Mouse (Mus musculus): Measurements from ENCODE around the gene I830077J02Rik. TPM values are rescaled to one million over a fixed set of nuclear protein-coding genes. Genes with fewer than 3 reads are reported as not detected.

The I830077J02Rik gene
- polyA plus RNA-seq, 1 experiment from 2014 or later: 4.4 TPM

DNA sequence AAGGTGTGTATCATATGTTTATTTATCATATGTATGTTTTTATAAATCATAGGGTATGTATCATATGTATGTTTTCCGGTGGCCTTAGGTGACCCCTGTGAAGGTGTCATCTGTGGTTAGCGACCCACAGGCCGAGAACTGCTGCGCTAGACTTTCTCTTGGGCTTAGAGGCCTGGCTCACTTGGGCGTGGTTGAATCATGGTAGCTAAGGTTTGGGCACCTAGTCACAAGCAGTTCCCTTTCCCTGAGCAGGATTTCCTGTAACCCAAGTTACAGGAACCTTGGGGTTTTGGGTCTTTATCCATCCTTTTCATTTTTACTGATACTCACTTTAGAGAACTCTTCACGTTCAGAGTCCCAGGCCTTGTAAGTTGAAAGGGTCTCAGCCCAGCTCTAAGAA, 32.2 kb downstream of the I830077J02Rik start:
- H3K9me3 ChIP-seq (replicated peaks): no peaks in the 10 kb centered on the region
- ATAC-seq: no peak
- 55% methylated on average over 6 of the region's 6 CpGs for WGBS (ENCODE audit: insufficient replicate concordance)
- H3K27ac ChIP-seq: no peak overlapping the region; the same call in 1 of the 2 replicates
- H3K36me3 ChIP-seq: no peaks in the 10 kb centered on the region
- H3K4me2 ChIP-seq: no peak overlapping the region
- no peaks in the 10 kb centered on the region for H3K27me3 ChIP-seq (replicated peaks)
- H3K4me1 ChIP-seq: peaks cover 25% of the 10 kb centered on the region
- H3K9ac ChIP-seq: no peak overlapping the region
- H3K4me3 ChIP-seq: no peak overlapping the region

- H3K4me3 ChIP-seq: no peak overlapping the region
- no peak overlapping the region for H3K9ac ChIP-seq
- H3K9me3 ChIP-seq (replicated peaks): no peaks in the 10 kb centered on the region
- peaks cover 25% of the 10 kb centered on the region for H3K4me1 ChIP-seq
- H3K27ac ChIP-seq: no peak overlapping the region
- no peaks in the 10 kb centered on the region for H3K36me3 ChIP-seq
- 30% methylated on average over 8 of the region's 8 CpGs for WGBS (ENCODE audit: insufficient replicate concordance)
- H3K27me3 ChIP-seq (replicated peaks): 0 out of 2 replicates have a peak, but pooled peaks cover 2% of the 10 kb centered on the region
- peak; percentile 45; the same call in 1 of the 2 replicates for ATAC-seq
- H3K4me2 ChIP-seq: no peak overlapping the region
Observed at GRCm38 (mm10) chr3:105899394-105900147, 32.9 kb downstream of the I830077J02Rik start.

- Histone ChIP-seq H3K4me3 (no peak overlapping the region), H3K4me1 (peaks cover 25% of the 10 kb centered on the region), H3K36me3 (no peaks in the 10 kb centered on the region), H3K4me2 (no peak overlapping the region), H3K9me3 (replicated peaks) (no peaks in the 10 kb centered on the region), H3K27ac (no peak overlapping the region), H3K27me3 (replicated peaks) (0 out of 2 replicates have a peak, but pooled peaks cover 4% of the 10 kb centered on the region), H3K9ac (no peak overlapping the region)
- 82% methylated on average over 11 of the region's 11 CpGs for WGBS (ENCODE audit: insufficient replicate concordance)
- ATAC-seq: no peak
Observed at GRCm38 (mm10) chr3:105898861-105899260, 33.6 kb downstream of the I830077J02Rik start.

DNA sequence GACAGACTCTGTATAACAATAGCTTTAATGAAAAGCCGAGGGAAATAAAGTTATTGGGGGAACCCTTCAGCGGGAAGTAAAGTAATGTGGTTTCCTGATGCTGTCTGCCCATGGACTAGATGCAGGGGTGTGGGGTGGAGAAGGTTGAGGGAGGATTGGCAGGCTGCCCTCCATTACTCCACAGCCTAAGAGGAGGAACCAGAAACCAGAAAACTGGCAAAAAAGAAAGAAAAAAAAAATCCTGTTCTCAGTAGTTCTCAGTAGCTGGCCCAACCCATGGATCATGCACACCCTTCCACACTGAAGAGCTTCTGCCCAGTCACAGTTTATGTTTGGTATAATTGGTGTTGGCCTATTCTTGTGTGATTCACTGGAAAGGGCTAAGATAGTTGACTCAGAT, 34.1 kb downstream of the I830077J02Rik start:
- H3K4me3 ChIP-seq: no peak overlapping the region
- 0 out of 2 replicates have a peak, but pooled peaks cover 4% of the 10 kb centered on the region for H3K27me3 ChIP-seq (replicated peaks)
- H3K36me3 ChIP-seq: no peaks in the 10 kb centered on the region
- H3K4me1 ChIP-seq: peaks cover 28% of the 10 kb centered on the region
- ATAC-seq: no peak
- H3K27ac ChIP-seq: no peak overlapping the region
- 23% methylated on average over 2 of the region's 2 CpGs for WGBS (ENCODE audit: insufficient replicate concordance)
- no peaks in the 10 kb centered on the region for H3K9me3 ChIP-seq (replicated peaks)
- no peak overlapping the region for H3K4me2 ChIP-seq
- no peak overlapping the region for H3K9ac ChIP-seq

DNA sequence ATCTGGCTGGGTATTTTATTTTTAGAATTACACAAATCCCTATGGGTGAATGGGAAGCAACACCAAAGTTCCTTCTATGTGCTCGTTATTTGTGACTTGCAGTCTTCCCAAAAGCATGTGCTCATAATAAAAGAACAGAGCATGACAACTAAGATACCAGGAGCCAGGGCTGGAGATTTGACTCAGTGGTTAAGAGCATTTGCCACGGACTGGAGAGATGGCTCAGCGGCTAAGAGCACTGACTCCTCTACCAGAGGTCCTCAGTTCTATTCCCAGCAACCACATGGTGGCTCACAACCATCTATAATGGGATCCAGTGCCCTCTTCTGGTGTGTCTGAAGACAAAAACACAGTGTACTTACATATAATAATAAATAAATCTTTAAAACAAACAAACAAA, 35.7 kb downstream of the I830077J02Rik start:
- 67% methylated on average over 3 of the region's 3 CpGs for WGBS (ENCODE audit: insufficient replicate concordance)

DNA sequence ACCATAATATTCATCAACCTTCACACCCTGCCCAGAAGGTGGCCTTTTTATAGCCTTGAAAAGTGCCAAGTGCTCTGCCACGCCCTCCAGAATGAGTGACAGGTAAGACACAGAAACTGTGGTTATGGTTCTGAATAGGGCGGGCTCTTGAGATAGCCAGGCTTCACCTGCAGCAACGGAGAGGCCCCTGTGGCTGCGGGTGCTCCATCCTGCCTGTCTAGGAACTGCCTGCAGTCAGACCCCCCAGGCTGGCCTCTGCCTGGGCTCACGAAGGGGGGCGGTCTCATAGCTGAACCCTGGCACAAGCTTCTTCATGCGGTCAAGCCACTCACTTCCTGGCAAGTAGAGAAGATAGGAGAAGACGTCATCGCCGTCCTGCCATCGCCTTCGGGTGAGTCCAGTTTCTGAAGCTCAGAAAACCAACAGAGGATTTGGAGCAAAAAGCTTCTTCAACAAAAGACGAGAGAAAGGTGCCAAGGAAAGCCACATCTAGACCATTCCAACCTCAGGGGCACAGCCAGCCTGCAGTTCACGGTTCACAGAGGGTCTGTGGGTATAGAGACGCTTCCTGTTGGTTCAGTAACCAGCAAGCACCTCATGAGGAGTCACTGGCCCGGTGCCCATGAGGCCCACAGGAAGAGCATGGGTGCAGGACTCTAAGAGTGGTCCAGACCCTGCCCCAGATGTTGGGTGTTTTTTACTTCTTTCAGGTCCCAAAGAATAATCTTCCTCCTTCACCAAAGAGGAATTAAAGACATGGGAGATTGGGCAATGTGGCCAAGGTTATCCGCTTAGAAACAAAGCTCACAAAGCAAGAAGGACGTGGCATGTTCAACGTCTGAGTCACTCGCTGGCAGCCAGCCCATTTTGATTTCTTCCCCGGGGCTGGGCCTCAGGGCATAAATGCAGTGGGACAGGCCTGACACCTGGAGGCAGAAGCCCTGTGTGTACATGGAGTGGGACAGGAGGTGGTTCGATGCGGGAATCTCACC, 37.6 kb downstream of the I830077J02Rik start:
- H3K4me3 ChIP-seq: no peak overlapping the region
- H3K27me3 ChIP-seq (replicated peaks): 0 out of 2 replicates have a peak, but pooled peaks cover 4% of the 10 kb centered on the region
- H3K9me3 ChIP-seq (replicated peaks): no peaks in the 10 kb centered on the region
- H3K27ac ChIP-seq: peak overlapping the region; percentile 55
- H3K36me3 ChIP-seq: no peaks in the 10 kb centered on the region
- peak; percentile 17; the same call in 1 of the 2 replicates for ATAC-seq
- H3K9ac ChIP-seq: peak overlapping the region; percentile 4; the same call in 1 of the 2 replicates
- H3K4me2 ChIP-seq: peak overlapping the region; percentile 54
- 22% methylated on average over 23 of the region's 23 CpGs for WGBS (ENCODE audit: insufficient replicate concordance)
- H3K4me1 ChIP-seq: peaks cover 53% of the 10 kb centered on the region

More for the DNA sequence above, 35.7 kb downstream of the I830077J02Rik start:
- Histone ChIP-seq H3K9ac (no peak overlapping the region), H3K9me3 (replicated peaks) (no peaks in the 10 kb centered on the region), H3K4me3 (no peak overlapping the region), H3K27me3 (replicated peaks) (0 out of 2 replicates have a peak, but pooled peaks cover 4% of the 10 kb centered on the region), H3K36me3 (no peaks in the 10 kb centered on the region), H3K4me1 (peaks cover 43% of the 10 kb centered on the region), H3K27ac (no peak overlapping the region), H3K4me2 (no peak overlapping the region)
- no peak for ATAC-seq

DNA sequence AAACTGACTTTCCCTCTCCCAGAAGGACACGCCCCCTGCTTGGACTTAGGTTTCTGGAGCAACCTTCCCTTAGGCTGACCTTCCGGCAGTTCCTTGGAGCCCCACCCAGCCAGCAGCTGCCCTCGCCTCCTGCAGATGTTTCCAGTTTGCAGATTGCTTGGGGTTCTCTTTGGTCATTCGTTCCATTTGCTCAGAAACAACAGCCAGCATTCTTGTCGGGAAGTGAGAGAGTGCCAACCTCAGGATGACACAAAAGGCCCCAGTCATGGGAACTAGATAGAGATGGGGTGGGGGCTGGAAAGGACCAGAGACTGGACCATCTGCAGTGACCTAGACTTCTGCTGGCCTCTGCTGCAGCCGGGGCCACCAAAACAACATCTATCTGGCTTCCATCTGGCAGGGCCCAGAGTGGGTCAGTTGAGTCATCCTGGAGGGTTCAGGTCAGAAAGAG, 38.5 kb downstream of the I830077J02Rik start:
- WGBS (ENCODE audit: insufficient replicate concordance): 30% methylated on average over 6 of the region's 6 CpGs
- Histone ChIP-seq H3K4me2 (peak overlapping the region; percentile 54; the same call in 1 of the 2 replicates), H3K4me3 (no peak overlapping the region), H3K27me3 (replicated peaks) (0 out of 2 replicates have a peak, but pooled peaks cover 4% of the 10 kb centered on the region), H3K27ac (peak overlapping the region; percentile 55; the same call in 1 of the 2 replicates), H3K36me3 (no peaks in the 10 kb centered on the region), H3K4me1 (peaks cover 49% of the 10 kb centered on the region), H3K9ac (no peak overlapping the region), H3K9me3 (replicated peaks) (no peaks in the 10 kb centered on the region)
- no peak for ATAC-seq

DNA sequence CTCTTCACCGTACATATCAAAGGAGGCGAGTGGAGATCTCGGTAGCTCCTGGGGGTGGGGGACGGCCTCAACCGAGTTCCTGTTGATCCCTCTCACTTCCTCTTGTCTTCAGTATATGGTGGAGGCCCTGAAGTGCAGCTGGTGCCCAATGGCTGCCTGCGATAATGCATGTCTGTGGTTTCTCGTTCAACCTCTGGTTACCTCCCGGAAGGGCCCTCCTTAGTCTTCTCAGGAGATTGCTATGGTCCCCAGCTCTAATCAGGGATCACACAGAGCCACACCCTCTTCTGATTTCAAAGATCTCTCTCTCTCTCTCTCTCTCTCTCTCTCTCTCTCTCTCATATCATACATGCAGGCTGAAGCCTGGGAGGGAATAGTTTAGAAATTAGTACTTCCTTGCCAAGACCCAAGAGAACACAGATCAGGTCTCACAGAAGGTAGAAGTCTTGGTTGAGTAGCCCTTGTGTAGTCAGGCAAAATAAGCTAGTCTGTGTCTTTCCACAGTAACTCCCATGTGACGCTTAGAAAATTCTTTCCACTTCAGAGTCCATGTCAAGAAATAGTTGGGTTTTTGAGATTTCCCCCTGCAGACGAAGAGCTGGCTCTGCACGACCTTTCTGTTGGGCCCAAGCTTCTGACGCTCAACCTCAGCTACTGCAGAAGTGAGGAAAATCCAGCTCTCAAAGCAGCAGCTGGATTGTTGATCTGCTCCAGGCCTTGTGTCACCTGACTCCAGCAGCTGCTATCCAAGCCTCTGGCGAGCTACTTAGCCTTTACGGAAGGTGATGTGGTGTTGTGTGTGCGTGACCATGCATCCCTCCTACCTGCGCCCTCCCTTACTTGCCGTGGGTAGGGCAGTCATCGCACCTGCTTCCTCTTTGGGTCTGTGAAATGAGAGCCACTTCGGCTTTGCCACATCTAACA, 39.6 kb downstream of the I830077J02Rik start:
- Histone ChIP-seq H3K36me3 (no peaks in the 10 kb centered on the region), H3K9ac (no peak overlapping the region), H3K9me3 (replicated peaks) (no peaks in the 10 kb centered on the region), H3K4me1 (peaks cover 49% of the 10 kb centered on the region), H3K4me2 (peak overlapping the region; percentile 58), H3K27me3 (replicated peaks) (0 out of 2 replicates have a peak, but pooled peaks cover 4% of the 10 kb centered on the region), H3K27ac (peak overlapping the region; percentile 73), H3K4me3 (peak overlapping the region; percentile 9)
- 28% methylated on average over 19 of the region's 19 CpGs for WGBS (ENCODE audit: insufficient replicate concordance)
- ATAC-seq: peak; percentile 79

DNA sequence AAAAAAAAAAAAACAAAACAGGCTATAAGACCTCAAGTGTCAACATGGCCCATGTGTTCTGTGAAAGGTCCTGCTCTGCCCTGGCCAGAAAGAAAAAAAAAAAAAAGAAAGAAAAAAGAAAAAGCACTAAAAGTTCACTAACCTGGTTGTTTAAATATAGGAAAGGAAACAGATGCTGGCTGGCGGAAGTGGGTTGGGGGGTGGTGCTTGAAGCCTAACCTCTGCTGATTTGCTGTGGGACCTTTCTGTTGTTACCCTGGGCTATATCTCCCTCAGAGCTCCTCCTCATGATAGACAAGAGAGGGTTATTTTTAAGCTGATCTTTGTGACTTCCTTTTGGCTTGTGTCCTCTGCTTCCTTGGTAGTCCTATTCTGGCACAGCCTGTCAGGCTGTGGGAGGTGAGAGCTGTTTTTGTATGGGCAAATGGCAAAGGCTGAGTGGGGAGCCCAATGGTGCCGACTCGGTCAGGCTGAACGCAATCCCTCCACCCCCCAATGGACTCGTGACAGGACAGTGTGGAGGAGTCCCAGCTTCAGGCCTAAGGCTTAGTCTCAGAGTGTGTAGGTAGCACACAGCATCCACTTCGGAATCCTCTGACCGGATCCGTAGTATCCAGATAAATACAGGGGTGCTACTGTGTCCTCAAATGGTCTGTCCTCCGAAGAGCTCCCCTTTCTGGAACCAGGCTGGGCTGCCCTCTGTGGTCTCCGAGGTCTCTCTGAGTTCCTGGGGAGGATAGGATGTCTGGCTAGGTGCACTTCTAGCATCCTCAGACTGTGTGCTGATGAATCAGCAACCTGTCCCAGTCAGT, 40.5 kb downstream of the I830077J02Rik start:
- peak overlapping the region; percentile 73 for H3K27ac ChIP-seq
- H3K27me3 ChIP-seq (replicated peaks): 0 out of 2 replicates have a peak, but pooled peaks cover 4% of the 10 kb centered on the region
- no peaks in the 10 kb centered on the region for H3K36me3 ChIP-seq
- 23% methylated on average over 10 of the region's 10 CpGs for WGBS (ENCODE audit: insufficient replicate concordance)
- peak; percentile 23 for ATAC-seq
- H3K9ac ChIP-seq: peak overlapping the region; percentile 41; the same call in 1 of the 2 replicates
- peak overlapping the region; percentile 58 for H3K4me2 ChIP-seq
- peaks cover 49% of the 10 kb centered on the region for H3K4me1 ChIP-seq
- no peaks in the 10 kb centered on the region for H3K9me3 ChIP-seq (replicated peaks)
- H3K4me3 ChIP-seq: peak overlapping the region; percentile 9

GRCm38 (mm10) chr3:105891141-105891540, 41.3 kb downstream of the I830077J02Rik start:
- 0 out of 2 replicates have a peak overlapping the region, but pooled peaks have one; percentile 17 for H3K4me2 ChIP-seq
- no peaks in the 10 kb centered on the region for H3K9me3 ChIP-seq (replicated peaks)
- peak overlapping the region; percentile 69; the same call in 1 of the 2 replicates for H3K27ac ChIP-seq
- H3K27me3 ChIP-seq (replicated peaks): 0 out of 2 replicates have a peak, but pooled peaks cover 4% of the 10 kb centered on the region
- no peak for ATAC-seq
- H3K36me3 ChIP-seq: no peaks in the 10 kb centered on the region
- peaks cover 49% of the 10 kb centered on the region for H3K4me1 ChIP-seq
- no peak overlapping the region for H3K4me3 ChIP-seq
- WGBS (ENCODE audit: insufficient replicate concordance): 56% methylated on average over 3 of the region's 3 CpGs
- no peak overlapping the region for H3K9ac ChIP-seq
